Mouse (Mus musculus) forebrain, postnatal 0 days (tissue): ENCODE results near the gene Rspry1. TPM values are rescaled to one million over a fixed set of nuclear protein-coding genes. Genes with fewer than 3 reads are reported as not detected.
A peak's percentile ranks its signal among the peaks of the same experiment; 100 is the strongest.

ENCODE experiments used
- ATAC-seq: fragments of 200-750 bp; cut with Nextera tagmentation; 2 replicates; pipeline ENCODE4 v1.8.0; 2017; ENCODE audit warnings: mild to moderate bottlenecking, moderate library complexity
- DNase-seq: peaks from one replicate; pipeline ENCODE4 v3.0.0-alpha.2; 2015
- H3K27ac ChIP-seq: fragments of 300-500 bp; sonication (generic); 2 replicates; pipeline ENCODE4 v1.5.1; 2014; ENCODE audit warnings: low read depth, mild to moderate bottlenecking, antibody characterized with exemption, low read length, moderate library complexity, mixed read lengths
- H3K27me3 ChIP-seq: fragments of 300-500 bp; sonication (generic); 2 replicates; pipeline ENCODE4 v1.6.1; 2014; ENCODE audit warnings: mild to moderate bottlenecking, low read length, mixed read lengths; ENCODE audit not compliant: insufficient read depth
- H3K36me3 ChIP-seq: fragments of 300-500 bp; sonication (generic); 2 replicates; pipeline ENCODE4 v1.6.1; 2014; ENCODE audit warnings: mild to moderate bottlenecking, moderate library complexity; ENCODE audit not compliant: insufficient read depth
- H3K4me1 ChIP-seq: fragments of 300-500 bp; sonication (generic); 2 replicates; pipeline ENCODE4 v1.6.1; 2014; ENCODE audit warnings: antibody characterized with exemption; ENCODE audit not compliant: insufficient read depth
- H3K4me2 ChIP-seq: fragments of 300-500 bp; sonication (generic); 2 replicates; pipeline ENCODE4 v1.6.1; 2014; ENCODE audit warnings: low read depth, mild to moderate bottlenecking, moderate library complexity
- H3K4me3 ChIP-seq: fragments of 300-500 bp; sonication (generic); 2 replicates; pipeline ENCODE4 v1.5.1; 2014; ENCODE audit warnings: low read depth, low read length, mixed read lengths
- H3K9ac ChIP-seq: fragments of 300-500 bp; sonication (generic); 2 replicates; pipeline ENCODE4 v1.6.1; 2014; ENCODE audit warnings: mild to moderate bottlenecking
- H3K9me3 ChIP-seq: fragments of 300-500 bp; sonication (generic); 2 replicates; pipeline ENCODE4 v1.6.1; 2016; ENCODE audit warnings: low read length
- CTCF ChIP-seq: sonication (generic); IDR thresholded peaks from 2 replicates; pipeline ENCODE4 v1.5.1; 2016; ENCODE audit warnings: antibody characterized with exemption, control low read depth, low read depth
- WGBS: fragments of 180-500 bp; shearing (Covaris S2); extraction: QIAGEN DNeasy Blood & Tissue Kit; methylation state at CpG from one replicate; pipeline ENCODE4 v1.1.7; 2014; 5-methylcytosine and 5-hydroxymethylcytosine counted together
- polyA plus RNA-seq: library from polyadenylated mRNA; unstranded; fragments of >200 nt; fragmentation: Nextera tagmentation; extraction: Ambion mirVana; gene quantifications from 2 replicates; pipeline ENCODE4 v1.2.1, GENCODE M21; 2015
- total RNA-seq: library from RNA; depleted of rRNA; stranded (reverse); fragments of >200 nt; gene quantifications from 2 replicates; pipeline ENCODE4 v1.2.3, GENCODE M21; 2014

Gene Rspry1
- total and polyA plus RNA-seq, 2 experiments from 2014 or later = 32.0 to 55.8 TPM

DNA sequence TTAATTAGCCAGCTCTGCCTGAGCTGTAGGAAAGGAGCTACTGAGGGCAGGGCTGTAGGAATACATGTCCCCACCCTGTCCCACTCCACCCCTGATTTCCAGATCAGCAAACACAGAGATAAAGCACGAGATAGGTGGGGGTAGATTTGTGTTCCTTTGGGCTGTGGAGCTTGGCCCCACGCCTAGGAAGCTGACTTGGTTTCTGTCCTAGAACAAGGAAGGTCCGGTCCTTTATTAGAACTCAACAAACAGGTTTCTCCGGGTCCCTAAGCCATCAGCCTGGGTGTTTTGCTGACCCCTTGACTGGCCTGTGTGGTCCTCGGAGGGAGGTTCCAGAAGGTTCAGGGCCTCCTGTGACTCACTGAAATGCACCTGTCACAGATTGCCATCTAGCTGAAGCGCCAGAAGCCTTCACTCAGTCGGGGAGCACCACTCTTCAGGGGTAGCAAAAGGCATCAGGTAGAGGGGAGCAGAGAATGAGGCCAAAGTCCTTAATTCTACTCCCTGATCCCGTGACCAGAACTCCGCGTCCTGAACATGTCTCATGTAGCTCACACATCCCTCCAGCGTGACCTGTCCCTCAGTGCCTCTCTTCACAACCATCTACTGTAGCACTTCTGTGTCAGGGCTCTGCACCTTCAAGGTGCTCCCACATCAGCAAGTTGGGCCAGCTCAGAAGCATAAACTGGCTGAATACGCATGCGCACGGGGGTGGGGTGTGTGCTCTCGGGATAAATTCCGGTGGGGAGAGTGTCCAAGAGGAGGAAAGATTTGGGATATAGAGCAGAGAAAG, 81.2 kb downstream of the Rspry1 start:
- DNase-seq (no peak), ATAC-seq (no peak)
- H3K36me3 ChIP-seq = no peaks in the 10 kb centered on the region
- no peaks in the 10 kb centered on the region for H3K9me3 ChIP-seq
- WGBS = 82% methylated on average over 16 of the region's 16 CpGs
- H3K4me1 ChIP-seq = no peaks in the 10 kb centered on the region
- H3K9ac ChIP-seq = no peak overlapping the region
- H3K27ac ChIP-seq = no peak overlapping the region
- no peaks in the 10 kb centered on the region for H3K27me3 ChIP-seq
- H3K4me3 ChIP-seq = no peak overlapping the region
- no peak for TF ChIP-seq CTCF
- no peak overlapping the region for H3K4me2 ChIP-seq

DNA sequence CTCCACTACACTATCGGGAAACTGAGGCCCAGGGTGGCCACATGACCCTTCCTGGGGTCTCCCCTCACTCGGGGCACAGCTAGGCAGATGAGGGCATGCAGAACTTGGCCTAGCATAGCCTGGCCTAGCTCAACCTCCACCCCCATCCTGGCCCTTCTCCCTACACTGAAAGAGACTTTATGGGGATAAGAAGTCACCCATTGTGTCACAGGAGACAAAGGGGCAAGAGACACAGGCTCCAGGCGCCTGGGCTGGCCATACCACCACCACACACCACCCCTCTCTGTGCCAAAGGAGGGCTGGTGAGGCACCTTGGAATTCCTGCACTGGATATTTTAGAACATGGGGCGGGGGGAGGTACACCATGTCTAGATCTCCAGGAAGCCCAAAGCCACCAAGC, 82.5 kb downstream of the Rspry1 start:
- H3K9me3 ChIP-seq = no peaks in the 10 kb centered on the region
- no peaks in the 10 kb centered on the region for H3K4me1 ChIP-seq
- H3K4me2 ChIP-seq = no peak overlapping the region
- H3K27me3 ChIP-seq = no peaks in the 10 kb centered on the region
- DNase-seq (no peak), ATAC-seq (no peak)
- H3K36me3 ChIP-seq = no peaks in the 10 kb centered on the region
- no peak overlapping the region for H3K4me3 ChIP-seq
- no peak overlapping the region for H3K9ac ChIP-seq
- no peak for TF ChIP-seq CTCF
- H3K27ac ChIP-seq = no peak overlapping the region
- WGBS = 69% methylated on average over 4 of the region's 4 CpGs

DNA sequence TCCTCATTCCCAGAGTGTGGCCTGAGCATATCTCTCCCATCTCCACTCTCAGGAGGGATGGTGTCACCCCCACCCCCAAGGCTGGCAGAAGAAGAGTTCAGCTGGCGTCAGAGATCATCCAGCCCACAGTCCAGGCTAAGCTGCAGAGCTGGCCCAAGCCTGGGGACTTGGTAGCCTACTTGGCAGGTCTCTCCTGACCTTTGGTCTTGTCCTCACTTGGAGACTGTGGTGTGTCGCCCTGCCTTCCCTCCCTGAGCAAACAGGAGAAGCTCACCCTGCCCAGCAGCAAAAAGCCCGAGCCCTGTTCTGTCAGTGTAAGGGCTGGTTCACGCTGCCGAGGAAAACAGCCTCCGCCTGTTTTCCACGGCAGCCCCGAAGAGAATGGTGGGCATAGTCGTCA, 84.2 kb downstream of the Rspry1 start:
- ATAC-seq = no peak
- Histone ChIP-seq H3K4me2 (no peak overlapping the region), H3K4me3 (no peak overlapping the region), H3K9me3 (no peaks in the 10 kb centered on the region), H3K4me1 (no peaks in the 10 kb centered on the region), H3K9ac (no peak overlapping the region), H3K36me3 (no peaks in the 10 kb centered on the region), H3K27me3 (no peaks in the 10 kb centered on the region), H3K27ac (no peak overlapping the region)
- 79% methylated on average over 9 of the region's 9 CpGs for WGBS
- DNase-seq = no peak
- TF ChIP-seq CTCF = no peak

DNA sequence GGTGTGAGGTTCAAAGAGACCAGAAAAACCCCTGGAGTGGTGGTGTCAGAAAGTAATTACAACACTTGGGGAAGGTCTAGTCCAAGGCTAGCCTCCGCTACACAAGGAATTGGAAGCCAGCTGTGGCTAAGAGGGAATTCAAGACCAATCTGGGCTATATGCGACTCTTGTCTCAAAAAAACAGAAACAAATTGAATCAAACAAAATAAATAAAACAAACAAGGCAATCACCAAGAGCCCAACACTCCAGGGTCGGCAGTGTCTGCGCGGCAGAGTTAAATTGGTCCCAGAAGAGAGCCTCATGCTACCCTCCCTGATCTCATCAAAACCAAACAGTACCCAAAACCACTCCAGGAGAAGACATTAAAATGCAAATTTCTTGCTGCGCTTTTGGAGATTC, 93.0 kb downstream of the Rspry1 start:
- H3K4me3 ChIP-seq = 0 out of 2 replicates have a peak overlapping the region, but pooled peaks have one; percentile 43

DNA sequence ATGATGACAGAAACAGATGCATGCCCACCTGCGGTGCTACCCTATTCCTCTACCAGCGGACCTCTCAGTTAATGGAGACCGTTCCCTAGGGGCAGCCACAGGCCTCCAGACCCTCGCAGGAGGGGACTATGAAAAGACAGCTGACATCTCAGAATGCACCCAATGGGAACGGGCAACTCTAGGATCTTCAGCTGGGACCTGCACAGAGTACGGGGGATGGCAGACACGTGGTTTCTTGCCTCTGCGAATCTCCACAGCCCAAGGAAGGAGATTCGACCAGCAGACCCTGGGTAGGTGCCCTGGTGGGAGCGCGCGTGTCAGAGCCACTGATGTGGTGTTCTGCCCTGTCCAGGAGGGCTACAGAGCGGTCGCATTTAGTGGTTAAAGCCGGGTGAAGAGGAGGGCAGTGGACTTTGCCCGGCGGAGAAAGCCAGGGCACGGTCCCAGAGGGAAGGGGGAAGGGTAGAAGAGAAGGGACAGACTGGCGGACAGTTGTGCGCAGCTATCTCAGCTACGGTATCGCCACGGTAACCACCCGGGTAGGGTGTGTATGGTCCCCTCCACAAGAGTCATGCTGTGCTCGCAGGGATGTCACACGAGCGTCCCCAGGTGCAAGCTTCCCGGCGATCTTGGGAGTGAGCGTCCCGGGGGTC, 93.7 kb downstream of the Rspry1 start:
- Histone ChIP-seq H3K4me3 (peak overlapping the region; percentile 43), H3K4me2 (peak overlapping the region; percentile 62), H3K4me1 (no peaks in the 10 kb centered on the region; the same call in 1 of the 2 replicates), H3K9me3 (no peaks in the 10 kb centered on the region), H3K27ac (no peak overlapping the region), H3K36me3 (no peaks in the 10 kb centered on the region), H3K9ac (peak overlapping the region; percentile 39), H3K27me3 (peaks cover 26% of the 10 kb centered on the region)
- DNase-seq (no peak), ATAC-seq (peak; percentile 44)
- TF ChIP-seq CTCF = no peak
- WGBS = 2% methylated on average over 31 of the region's 31 CpGs

More for the DNA sequence above, 93.0 kb downstream of the Rspry1 start:
- Histone ChIP-seq H3K36me3 (no peaks in the 10 kb centered on the region), H3K9ac (no peak overlapping the region), H3K27ac (no peak overlapping the region), H3K4me1 (no peaks in the 10 kb centered on the region; the same call in 1 of the 2 replicates), H3K9me3 (no peaks in the 10 kb centered on the region), H3K27me3 (peaks cover 26% of the 10 kb centered on the region), H3K4me2 (no peak overlapping the region)
- no peak for TF ChIP-seq CTCF
- no peak for DNase-seq
- WGBS = 6% methylated on average over 6 of the region's 6 CpGs
- ATAC-seq = no peak

DNA sequence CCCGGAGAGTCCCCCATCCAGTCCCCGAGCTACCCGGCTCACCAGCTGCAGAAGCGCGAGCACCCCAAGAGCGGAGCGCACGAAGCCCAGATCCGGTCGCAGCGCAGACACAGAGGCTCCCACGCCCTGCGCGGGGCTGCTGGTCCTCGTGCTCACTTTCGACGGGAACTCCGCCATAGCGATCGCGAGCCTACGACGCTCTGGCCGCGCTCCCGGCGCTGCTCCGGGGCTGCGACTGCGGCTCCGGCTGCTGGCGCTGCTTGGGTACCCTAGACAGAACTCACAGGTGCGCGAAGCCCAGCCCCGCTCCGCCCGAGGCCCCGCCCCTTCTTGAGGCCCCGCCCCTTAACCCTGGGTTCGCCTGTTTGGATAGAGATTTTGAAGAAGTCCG, 94.3 kb downstream of the Rspry1 start, which contains the start of gene Pllp:
TSS of gene Pllp (minus strand) at position 285 of the 391 bp plus-strand sequence.
- 2% methylated on average over 41 of the region's 41 CpGs for WGBS
- TF ChIP-seq CTCF = no peak

DNA sequence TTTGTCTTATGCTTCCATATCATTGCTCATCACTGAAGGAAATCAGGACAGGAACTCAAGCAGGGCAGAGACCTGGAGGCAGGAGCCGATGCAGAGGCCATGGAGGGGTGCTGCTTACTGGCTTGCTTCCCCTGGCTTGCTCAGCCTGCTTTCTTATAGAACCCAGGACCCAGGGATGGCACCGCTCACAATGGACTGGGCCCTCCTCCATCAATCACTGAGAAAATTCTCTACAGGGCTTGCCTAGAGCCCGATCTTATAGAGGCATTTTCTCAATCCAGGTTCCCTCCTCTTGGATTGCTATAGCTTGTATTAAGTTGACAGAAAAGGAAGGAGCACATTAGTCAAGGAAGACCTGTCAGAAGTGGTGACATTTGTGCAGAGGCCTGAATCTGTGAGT, 94.8 kb downstream of the Rspry1 start:
- TF ChIP-seq CTCF = no peak

More for the DNA sequence above, 94.3 kb downstream of the Rspry1 start, which contains the start of gene Pllp:
- H3K4me3 ChIP-seq = peak within 1 kb of the TSS; percentile 43
- H3K36me3 ChIP-seq = no peaks in the 10 kb centered on the region
- no peaks in the 10 kb centered on the region for H3K9me3 ChIP-seq
- H3K27me3 ChIP-seq = peaks cover 26% of the 10 kb centered on the region
- H3K27ac ChIP-seq = no peak within 1 kb of the TSS
- H3K4me2 ChIP-seq = peak within 1 kb of the TSS; percentile 62
- peak within 1 kb of the TSS; percentile 39 for H3K9ac ChIP-seq
- ATAC-seq (peak; percentile 72), DNase-seq (peak; percentile 67)
- H3K4me1 ChIP-seq = no peaks in the 10 kb centered on the region; the same call in 1 of the 2 replicates

More for the DNA sequence above, 94.8 kb downstream of the Rspry1 start:
- no peak overlapping the region for H3K9ac ChIP-seq
- no peaks in the 10 kb centered on the region for H3K9me3 ChIP-seq
- H3K4me2 ChIP-seq = no peak overlapping the region
- no peak overlapping the region for H3K27ac ChIP-seq
- no peak overlapping the region for H3K4me3 ChIP-seq
- no peak for ATAC-seq
- no peaks in the 10 kb centered on the region for H3K36me3 ChIP-seq
- 49% methylated on average over 3 of the region's 3 CpGs for WGBS
- peaks cover 26% of the 10 kb centered on the region for H3K27me3 ChIP-seq
- H3K4me1 ChIP-seq = no peaks in the 10 kb centered on the region; the same call in 1 of the 2 replicates
- no peak for DNase-seq
